12 mouse cellular contexts compared by ENCODE assay signal in genomic region chr7:29070364-29071168, GRCm38 (mm10). TPM values are rescaled to one million over a fixed set of nuclear protein-coding genes. Genes with fewer than 3 reads are reported as not detected.
DNase-seq lines count a peak whose midpoint lies in the region; ATAC-seq and TF ChIP-seq lines count a peak whose summit lies in the region.
"Had no signal": no experiment of that assay in that cellular context is flagged by ENCODE, and none has a peak within 500 bp of the region (broad histone marks: within the 10 kb centered on the region; RNA-seq: fewer than 3 reads in every experiment).

No protein-coding gene starts in this region.

- peak overlapping the region; percentile 57 for H3K4me3 ChIP-seq in hindbrain, embryonic 10.5 days
- peak overlapping the region; percentile 59; the same call in 1 of the 2 replicates for H3K4me3 ChIP-seq in midbrain, embryonic 10.5 days
- H3K4me3 ChIP-seq in stomach, postnatal 0 days (ENCODE audit: low read depth, low read length) = no peak overlapping the region
- H3K4me3 ChIP-seq in liver, embryonic 12.5 days = no peak overlapping the region

- WGBS in hindbrain, embryonic 10.5 days = 63% methylated on average over 12 of the region's 12 CpGs
- WGBS in midbrain, embryonic 10.5 days = 74% methylated on average over 12 of the region's 12 CpGs
- WGBS in stomach, postnatal 0 days = 82% methylated on average over 12 of the region's 12 CpGs
- 62% methylated on average over 12 of the region's 12 CpGs for WGBS in liver, embryonic 12.5 days (ENCODE audit: insufficient replicate concordance)

- peak; percentile 79 for ATAC-seq in frontal cortex, adult (ENCODE audit: low TSS enrichment)
- no peak for ATAC-seq in stomach, postnatal 0 days (ENCODE audit: low FRiP score, low TSS enrichment)
- ATAC-seq in liver, embryonic 12.5 days = no peak

- peaks cover 32% of the 10 kb centered on the region for H3K4me1 ChIP-seq in hindbrain, embryonic 10.5 days (replicated peaks)
- H3K4me1 ChIP-seq in midbrain, embryonic 10.5 days = peaks cover 21% of the 10 kb centered on the region
- no peaks in the 10 kb centered on the region for H3K4me1 ChIP-seq in stomach, postnatal 0 days (replicated peaks; ENCODE audit: control insufficient read depth, insufficient read depth)
- peaks cover 10% of the 10 kb centered on the region for H3K4me1 ChIP-seq in liver, embryonic 12.5 days

- no peak for TF ChIP-seq CTCF in brain, embryonic 14.5 days (IDR thresholded peaks at IDR 0.05; ENCODE audit: borderline replicate concordance, extremely low read depth, insufficient read depth, insufficient read length)
- no peak for TF ChIP-seq CTCF in stomach, postnatal 0 days (IDR thresholded peaks at IDR 0.05; ENCODE audit: low read depth)

- H3K27ac ChIP-seq in hindbrain, embryonic 10.5 days = peak overlapping the region; percentile 56; the same call in 1 of the 2 replicates
- no peak overlapping the region for H3K27ac ChIP-seq in midbrain, embryonic 10.5 days (replicated peaks)
- no peak overlapping the region for H3K27ac ChIP-seq in stomach, postnatal 0 days (replicated peaks)
- no peak overlapping the region for H3K27ac ChIP-seq in liver, embryonic 12.5 days
- H3K27ac ChIP-seq: heart, embryonic 13.5 days; limb, embryonic 12.5 days had no signal

- 0 out of 2 replicates have a peak, but pooled peaks cover 5% of the 10 kb centered on the region for H3K9me3 ChIP-seq in hindbrain, embryonic 10.5 days
- no peaks in the 10 kb centered on the region for H3K9me3 ChIP-seq in midbrain, embryonic 10.5 days (replicated peaks)
- no peaks in the 10 kb centered on the region for H3K9me3 ChIP-seq in stomach, postnatal 0 days (ENCODE audit: control insufficient read depth, low read length)
- no peaks in the 10 kb centered on the region for H3K9me3 ChIP-seq in liver, embryonic 12.5 days (replicated peaks)
- H3K9me3 ChIP-seq: heart, embryonic 13.5 days; limb, embryonic 12.5 days had no signal

- H3K9ac ChIP-seq in stomach, postnatal 0 days (ENCODE audit: low read length) = no peak overlapping the region
- H3K9ac ChIP-seq in liver, embryonic 12.5 days = no peak overlapping the region
- H3K9ac ChIP-seq: heart, embryonic 13.5 days; limb, embryonic 12.5 days had no signal

- H3K4me2 ChIP-seq in stomach, postnatal 0 days (replicated peaks; ENCODE audit: low read depth) = no peak overlapping the region
- H3K4me2 ChIP-seq in liver, embryonic 12.5 days = no peak overlapping the region

- no peak for DNase-seq in frontal cortex, postnatal 25 days (ENCODE audit: low spot score in 2 of 2)
- DNase-seq in brain, embryonic 14.5 days (ENCODE audit: low read depth) = peak; percentile 97
- DNase-seq in hindbrain, embryonic 10.5 days (ENCODE audit: low spot score) = peak; percentile 16
- DNase-seq in midbrain, embryonic 10.5 days (ENCODE audit: low spot score) = no peak
- no peak for DNase-seq in stomach, postnatal 0 days (ENCODE audit: low spot score)
- DNase-seq in cerebellum, adult 8-10 months = no peak
- DNase-seq: adrenal gland, adult 2 months; kidney, adult 18-20 months had no signal

- peaks cover 63% of the 10 kb centered on the region for H3K27me3 ChIP-seq in hindbrain, embryonic 10.5 days (ENCODE audit: insufficient read depth, poor library complexity, severe bottlenecking)
- H3K27me3 ChIP-seq in midbrain, embryonic 10.5 days (ENCODE audit: low read depth, poor library complexity, severe bottlenecking) = peaks cover 67% of the 10 kb centered on the region
- H3K27me3 ChIP-seq in stomach, postnatal 0 days (ENCODE audit: control insufficient read depth, insufficient read depth, low read length) = no peaks in the 10 kb centered on the region
- peaks cover 83% of the 10 kb centered on the region for H3K27me3 ChIP-seq in liver, embryonic 12.5 days (replicated peaks)

- H3K36me3 ChIP-seq in hindbrain, embryonic 10.5 days = no peaks in the 10 kb centered on the region
- no peaks in the 10 kb centered on the region for H3K36me3 ChIP-seq in midbrain, embryonic 10.5 days
- no peaks in the 10 kb centered on the region for H3K36me3 ChIP-seq in stomach, postnatal 0 days (ENCODE audit: control insufficient read depth, insufficient read depth, low read length)
- H3K36me3 ChIP-seq in liver, embryonic 12.5 days = no peaks in the 10 kb centered on the region
- H3K36me3 ChIP-seq: heart, embryonic 13.5 days had no signal

- TF ChIP-seq POLR2A in brain, embryonic 14.5 days (IDR thresholded peaks at IDR 0.05; ENCODE audit: borderline replicate concordance, extremely low read depth, insufficient read depth, insufficient read length, poor library complexity, severe bottlenecking) = no peak

- TF ChIP-seq EP300 in stomach, postnatal 0 days (optimal IDR thresholded peaks at IDR 0.05) = no peak

RNA-seq across cellular contexts. Expression of gene Ryr1, which starts 54.4 kb away (rescaled TPM):
- 6.3 and 9.1 TPM in 2 replicates for polyA plus RNA-seq in brain, embryonic 14.5 days (2012; rRNA removed)
- polyA plus RNA-seq in hindbrain, embryonic 10.5 days (2016; fragmentation: Nextera tagmentation; extraction: Ambion mirVana) = 0.51 and 0.97 TPM in 2 replicates
- 0.49 and 0.96 TPM in 2 replicates for polyA plus RNA-seq in midbrain, embryonic 10.5 days (2016; fragmentation: Nextera tagmentation; extraction: Ambion mirVana)
- polyA plus RNA-seq in stomach, postnatal 0 days (2015; fragmentation: Nextera tagmentation; extraction: Ambion mirVana) = 0.10 and 0.11 TPM in 2 replicates
- polyA plus RNA-seq in liver, embryonic 12.5 days (2016; fragmentation: Nextera tagmentation; extraction: Ambion mirVana) = 0.33 and 0.38 TPM in 2 replicates
- polyA plus RNA-seq: adrenal gland, adult 2 months had no signal

Comparison
In these comparisons a context has a peak if more than half of its experiments do, and no peak if none do; other contexts are left out.
1. DNase-seq: peak in brain, embryonic 14.5 days (single experiment) and hindbrain, embryonic 10.5 days (single experiment); none in frontal cortex, postnatal 25 days (0 of 2), midbrain, embryonic 10.5 days (single experiment), stomach, postnatal 0 days (single experiment) and cerebellum, adult 8-10 months (single experiment).
2. H3K4me3 ChIP-seq: peak in hindbrain, embryonic 10.5 days (single experiment) and midbrain, embryonic 10.5 days (single experiment); none in stomach, postnatal 0 days (single experiment) and liver, embryonic 12.5 days (single experiment).